Mouse (Mus musculus) heart, embryonic 11.5 days (tissue): Measurements from ENCODE around the gene Sppl2c. TPM values are rescaled to one million over a fixed set of nuclear protein-coding genes. Genes with fewer than 3 reads are reported as not detected.

Source experiments
- ATAC-seq: fragments of 200-750 bp; cut with Nextera tagmentation; replicated peaks from 2 replicates; pipeline ENCODE4 v1.8.0; 2017; ENCODE audit warnings: moderate library complexity; ENCODE audit not compliant: insufficient number of reproducible peaks, low FRiP score, low TSS enrichment
- H3K27ac ChIP-seq: fragments of 300-500 bp; sonication (generic); 2 replicates; pipeline ENCODE4 v1.5.1; 2014; ENCODE audit warnings: mild to moderate bottlenecking, low read depth, low read length
- H3K27me3 ChIP-seq: fragments of 300-500 bp; sonication (generic); 2 replicates; pipeline ENCODE4 v1.6.1; 2014; ENCODE audit warnings: mild to moderate bottlenecking, low read length, mixed read lengths; ENCODE audit not compliant: control insufficient read depth, insufficient read depth
- H3K36me3 ChIP-seq: fragments of 300-500 bp; sonication (generic); 2 replicates; pipeline ENCODE4 v1.6.1; 2014; ENCODE audit warnings: mild to moderate bottlenecking, low read length, moderate library complexity, mixed read lengths; ENCODE audit not compliant: control insufficient read depth, insufficient read depth
- H3K4me1 ChIP-seq: fragments of 300-500 bp; sonication (generic); 2 replicates; pipeline ENCODE4 v1.6.1; 2014; ENCODE audit warnings: low read length; ENCODE audit not compliant: control insufficient read depth, insufficient read depth
- H3K4me2 ChIP-seq: fragments of 300-500 bp; sonication (generic); 2 replicates; pipeline ENCODE4 v1.6.1; 2014; ENCODE audit warnings: mild to moderate bottlenecking, moderate library complexity
- H3K4me3 ChIP-seq: fragments of 300-500 bp; sonication (generic); 2 replicates; pipeline ENCODE4 v1.5.1; 2014; ENCODE audit warnings: low read depth, low read length
- H3K9ac ChIP-seq: fragments of 300-500 bp; sonication (generic); 2 replicates; pipeline ENCODE4 v1.6.1; 2014; ENCODE audit warnings: mild to moderate bottlenecking, low read depth, low read length, moderate library complexity
- H3K9me3 ChIP-seq: fragments of 300-500 bp; sonication (generic); replicated peaks from 2 replicates; pipeline ENCODE4 v1.6.1; 2016; ENCODE audit warnings: low read length; ENCODE audit not compliant: control insufficient read depth
- WGBS: fragments of 180-500 bp; shearing (Covaris S2); extraction: QIAGEN DNeasy Blood & Tissue Kit; methylation state at CpG from one replicate; pipeline ENCODE4 v1.1.7; 2014; ENCODE audit not compliant: insufficient replicate concordance; 5-methylcytosine and 5-hydroxymethylcytosine counted together
- polyA plus RNA-seq: library from polyadenylated mRNA; unstranded; fragments of >200 nt; fragmentation: Nextera tagmentation; extraction: Ambion mirVana; gene quantifications from 2 replicates; pipeline ENCODE4 v1.2.1, GENCODE M21; 2014

Sppl2c gene
- polyA plus RNA-seq, 1 experiment from 2014 or later = not detected

DNA sequence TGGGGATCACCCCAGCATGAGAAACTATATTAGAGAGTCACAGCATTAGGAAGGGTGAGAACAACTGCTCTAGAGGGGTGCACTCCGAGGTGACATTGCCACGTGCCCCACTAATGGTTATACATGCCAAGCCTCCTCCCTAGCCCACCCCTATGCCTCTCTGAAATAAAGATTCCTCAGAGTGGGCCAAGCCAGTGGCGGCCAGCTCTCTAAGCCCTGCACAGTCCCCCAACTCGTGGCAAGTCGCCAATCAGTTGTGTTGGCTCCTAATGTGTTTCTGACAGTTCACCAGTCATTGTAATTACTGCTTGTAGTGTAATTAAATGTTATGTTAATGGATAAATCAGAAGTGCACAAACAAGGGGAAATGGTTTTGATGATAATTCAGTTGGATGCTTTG, 6.3 kb upstream of the Sppl2c start:
- ATAC-seq = no peak
- Histone ChIP-seq H3K4me3 (no peak overlapping the region), H3K36me3 (no peaks in the 10 kb centered on the region), H3K4me2 (no peak overlapping the region), H3K27ac (no peak overlapping the region), H3K27me3 (peaks cover under 1% of the 10 kb centered on the region), H3K9ac (no peak overlapping the region), H3K9me3 (no peaks in the 10 kb centered on the region), H3K4me1 (no peaks in the 10 kb centered on the region)
- 65% methylated on average over 5 of the region's 5 CpGs for WGBS

DNA sequence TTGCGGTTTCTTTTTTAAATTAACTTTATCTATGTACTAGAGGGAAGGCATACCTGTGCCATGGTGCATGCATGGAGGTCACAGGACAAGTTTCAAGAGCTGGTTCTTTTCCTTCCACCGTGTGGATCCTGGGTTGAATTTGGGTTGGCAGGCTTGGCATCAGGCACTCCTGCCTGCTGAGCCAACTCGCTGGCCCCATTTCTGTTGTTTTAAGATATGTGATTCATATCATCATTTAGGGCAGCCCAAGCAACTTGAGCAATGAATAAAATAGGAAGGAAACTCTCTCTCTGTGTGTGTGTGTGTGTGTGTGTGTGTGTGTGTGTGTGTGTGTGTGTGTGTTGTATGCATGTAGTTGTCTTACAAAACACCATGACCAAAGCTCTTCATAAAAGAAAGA, 4.0 kb upstream of the Sppl2c start:
- no peaks in the 10 kb centered on the region for H3K36me3 ChIP-seq
- H3K9ac ChIP-seq = no peak overlapping the region
- H3K9me3 ChIP-seq = no peaks in the 10 kb centered on the region
- no peak overlapping the region for H3K4me3 ChIP-seq
- no peak overlapping the region for H3K27ac ChIP-seq
- H3K4me1 ChIP-seq = no peaks in the 10 kb centered on the region
- peaks cover 2% of the 10 kb centered on the region; the same call in 1 of the 2 replicates for H3K27me3 ChIP-seq
- no peak for ATAC-seq
- 71% methylated on average over 3 of the region's 3 CpGs for WGBS
- H3K4me2 ChIP-seq = no peak overlapping the region

DNA sequence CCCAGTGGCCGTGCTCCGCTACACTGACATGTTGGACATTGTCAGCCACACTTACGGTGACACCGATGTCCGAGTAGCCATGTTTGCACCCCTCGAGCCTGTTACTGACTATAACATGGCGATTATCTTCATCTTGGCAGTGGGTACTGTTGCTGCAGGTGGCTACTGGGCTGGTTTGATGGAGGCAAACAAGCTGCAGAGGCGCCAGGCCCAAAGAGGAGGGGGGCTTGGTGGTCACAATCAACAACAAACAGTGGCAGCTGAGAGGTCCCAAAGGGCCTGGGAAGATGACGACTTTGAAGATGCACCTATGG, 667 bp downstream of the Sppl2c start:
- Histone ChIP-seq H3K36me3 (no peaks in the 10 kb centered on the region), H3K4me2 (no peak overlapping the region), H3K9ac (no peak overlapping the region), H3K4me1 (no peaks in the 10 kb centered on the region), H3K9me3 (no peaks in the 10 kb centered on the region), H3K27ac (no peak overlapping the region), H3K27me3 (peaks cover 5% of the 10 kb centered on the region; the same call in 1 of the 2 replicates), H3K4me3 (no peak overlapping the region)
- no peak for ATAC-seq
- 82% methylated on average over 9 of the region's 9 CpGs for WGBS

DNA sequence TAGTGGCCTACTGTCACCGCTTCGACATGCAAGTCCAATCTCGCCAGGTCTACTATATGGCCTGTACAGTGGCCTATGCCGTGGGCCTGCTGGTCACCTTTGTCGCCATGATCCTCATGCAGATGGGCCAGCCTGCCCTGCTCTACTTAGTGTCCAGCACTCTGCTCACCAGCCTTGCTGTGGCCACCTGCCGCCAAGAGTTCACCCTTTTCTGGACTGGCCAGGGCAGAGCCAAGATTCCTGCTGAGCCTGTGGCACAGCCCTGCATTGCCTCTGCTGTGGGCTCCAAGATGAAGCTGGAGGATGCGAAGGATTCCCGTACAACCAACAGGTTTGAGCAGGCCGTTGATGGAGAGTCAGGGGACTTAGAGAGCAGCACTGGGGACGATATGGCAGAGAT, 1.6 kb downstream of the Sppl2c start:
- Histone ChIP-seq H3K4me2 (no peak overlapping the region), H3K27ac (no peak overlapping the region), H3K27me3 (peaks cover 5% of the 10 kb centered on the region; the same call in 1 of the 2 replicates), H3K4me3 (no peak overlapping the region), H3K36me3 (no peaks in the 10 kb centered on the region), H3K9me3 (no peaks in the 10 kb centered on the region), H3K4me1 (no peaks in the 10 kb centered on the region), H3K9ac (no peak overlapping the region)
- no peak for ATAC-seq
- 90% methylated on average over 10 of the region's 10 CpGs for WGBS

DNA sequence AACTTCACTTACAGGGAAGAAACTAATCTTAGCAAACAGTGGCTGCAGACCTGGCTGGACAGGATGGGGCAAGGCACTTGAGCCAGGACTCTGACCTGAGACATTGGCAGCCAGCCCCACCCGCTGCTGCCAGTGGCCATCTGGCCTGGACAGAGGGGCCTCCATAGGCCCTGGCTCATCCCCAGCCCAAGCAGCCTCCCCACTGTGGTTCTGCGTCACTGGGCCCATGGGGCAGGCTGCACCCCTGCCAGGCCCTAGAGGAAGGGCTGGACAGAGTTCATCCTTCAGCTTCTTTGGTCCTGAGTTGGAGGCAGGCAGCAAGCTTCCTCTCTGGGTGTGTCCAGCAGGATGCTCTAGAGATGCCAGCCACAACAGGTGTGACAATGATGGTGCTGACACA, 3.9 kb downstream of the Sppl2c start:
- ATAC-seq = no peak
- no peak overlapping the region for H3K27ac ChIP-seq
- WGBS = 51% methylated on average over 2 of the region's 2 CpGs

DNA sequence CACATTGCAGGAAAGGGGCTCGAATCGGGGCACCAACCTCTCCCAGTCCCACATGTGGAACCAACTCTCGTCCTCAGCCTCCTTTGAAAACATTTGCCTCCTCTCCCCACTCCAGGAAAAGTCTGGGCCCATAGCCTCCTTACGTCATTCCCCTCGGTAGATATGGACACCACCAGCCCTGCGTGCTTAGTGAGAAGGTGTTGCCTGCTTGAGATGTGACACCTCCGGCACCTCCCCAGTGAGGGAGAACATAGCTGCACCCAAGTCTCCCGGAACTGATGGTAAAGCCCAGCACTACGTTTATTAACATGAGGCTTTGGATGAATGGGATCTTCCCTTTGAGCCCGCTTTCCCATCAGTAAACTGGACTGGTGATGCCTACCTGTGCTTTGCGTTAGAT, 9.3 kb downstream of the Sppl2c start:
- peaks cover 12% of the 10 kb centered on the region for H3K27me3 ChIP-seq
- no peak overlapping the region for H3K4me2 ChIP-seq
- H3K36me3 ChIP-seq = no peaks in the 10 kb centered on the region
- no peak overlapping the region for H3K9ac ChIP-seq
- no peak for ATAC-seq
- no peaks in the 10 kb centered on the region for H3K4me1 ChIP-seq
- H3K9me3 ChIP-seq = no peaks in the 10 kb centered on the region
- H3K27ac ChIP-seq = no peak overlapping the region
- 65% methylated on average over 11 of the region's 11 CpGs for WGBS
- H3K4me3 ChIP-seq = no peak overlapping the region

More for the DNA sequence above, 3.9 kb downstream of the Sppl2c start:
- H3K9ac ChIP-seq = no peak overlapping the region
- peaks cover 5% of the 10 kb centered on the region; the same call in 1 of the 2 replicates for H3K27me3 ChIP-seq
- H3K9me3 ChIP-seq = no peaks in the 10 kb centered on the region
- H3K36me3 ChIP-seq = no peaks in the 10 kb centered on the region
- H3K4me1 ChIP-seq = no peaks in the 10 kb centered on the region
- H3K4me3 ChIP-seq = no peak overlapping the region
- H3K4me2 ChIP-seq = no peak overlapping the region

DNA sequence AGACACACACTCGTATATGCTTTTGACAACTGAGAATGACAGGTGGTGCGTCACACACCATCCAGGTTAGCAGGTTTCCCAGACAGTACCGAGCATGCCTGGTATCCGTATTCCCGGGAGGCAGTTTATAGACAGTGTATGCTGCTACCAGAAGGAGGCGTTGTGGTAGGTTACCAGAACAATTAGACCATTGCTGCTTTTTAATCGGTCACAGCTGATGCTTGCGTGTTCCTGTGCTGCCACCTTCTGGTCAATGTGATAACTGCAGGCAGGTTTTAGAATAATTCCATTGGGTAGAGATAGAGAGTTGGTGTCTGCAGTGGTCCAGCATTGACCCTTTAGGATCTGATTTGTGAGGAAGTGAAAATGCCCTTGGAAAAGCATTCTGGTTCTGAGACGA, 9.7 kb downstream of the Sppl2c start:
- Histone ChIP-seq H3K4me3 (no peak overlapping the region), H3K4me1 (no peaks in the 10 kb centered on the region), H3K9ac (no peak overlapping the region), H3K9me3 (no peaks in the 10 kb centered on the region), H3K27ac (no peak overlapping the region), H3K36me3 (no peaks in the 10 kb centered on the region), H3K4me2 (no peak overlapping the region), H3K27me3 (peaks cover 12% of the 10 kb centered on the region)
- no peak; the same call in 1 of the 2 replicates for ATAC-seq
- WGBS = 12% methylated on average over 9 of the region's 9 CpGs

DNA sequence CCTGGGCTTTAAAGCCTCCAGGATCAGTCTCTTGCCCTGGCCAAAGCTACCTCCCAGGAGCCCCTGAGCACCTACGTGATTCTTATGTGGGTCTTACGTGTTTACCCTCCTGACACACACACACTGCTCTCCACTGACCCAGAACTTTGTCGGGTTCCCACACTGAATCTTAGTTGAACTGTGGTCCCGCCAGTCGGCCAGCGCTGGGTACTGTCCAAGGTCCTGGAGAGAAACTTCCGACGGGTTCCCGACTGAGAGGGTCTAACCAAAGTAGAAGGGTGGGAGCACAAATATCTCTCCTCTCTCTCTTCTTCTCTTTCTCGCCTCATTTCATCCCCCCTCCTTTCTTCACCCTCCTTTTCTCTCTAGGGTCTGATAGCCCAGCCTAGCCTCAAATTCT, 11.7 kb downstream of the Sppl2c start:
- Histone ChIP-seq H3K9me3 (0 out of 2 replicates have a peak, but pooled peaks cover 5% of the 10 kb centered on the region), H3K9ac (no peak overlapping the region), H3K36me3 (no peaks in the 10 kb centered on the region), H3K4me3 (no peak overlapping the region), H3K27ac (no peak overlapping the region), H3K4me1 (no peaks in the 10 kb centered on the region), H3K4me2 (no peak overlapping the region), H3K27me3 (peaks cover 12% of the 10 kb centered on the region)
- 4% methylated on average over 10 of the region's 10 CpGs for WGBS
- ATAC-seq = no peak

DNA sequence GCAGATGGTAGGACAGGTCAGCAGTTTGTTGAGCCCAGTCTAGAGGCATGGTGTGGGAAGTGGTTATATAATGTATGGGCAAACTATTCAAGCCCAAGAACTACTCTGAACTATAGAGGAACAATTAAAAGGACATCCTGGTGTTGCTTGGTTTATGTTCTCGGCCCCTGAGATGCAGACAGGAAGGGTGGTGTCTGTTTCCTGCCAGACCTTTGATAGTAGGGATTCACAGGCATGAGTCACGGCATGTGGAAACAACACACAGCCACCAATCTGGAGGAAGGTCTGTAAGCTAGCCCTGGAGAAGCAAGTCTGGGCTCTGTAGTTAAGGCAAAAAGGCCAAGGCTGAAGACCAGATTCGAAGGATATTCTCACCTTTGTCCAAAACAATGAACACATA, 17.1 kb downstream of the Sppl2c start:
- H3K9ac ChIP-seq = no peak overlapping the region
- no peaks in the 10 kb centered on the region for H3K36me3 ChIP-seq
- no peak overlapping the region for H3K27ac ChIP-seq
- H3K4me2 ChIP-seq = no peak overlapping the region
- H3K27me3 ChIP-seq = peaks cover 4% of the 10 kb centered on the region; the same call in 1 of the 2 replicates
- ATAC-seq = no peak
- 58% methylated on average over 3 of the region's 3 CpGs for WGBS
- no peak overlapping the region for H3K4me3 ChIP-seq
- H3K9me3 ChIP-seq = 0 out of 2 replicates have a peak, but pooled peaks cover 5% of the 10 kb centered on the region
- no peaks in the 10 kb centered on the region for H3K4me1 ChIP-seq
